Mouse (Mus musculus) mouse embryonic stem cell (cell line): Measurements from ENCODE around the gene Ets1.

Experiments
- in situ Hi-C, 2 experiments: fragments of 300-500 bp; cut with MboI; formaldehyde crosslinking; loops; 1 replicate in 1 of 2; 3 replicates in 1 of 2; pipeline ENCODE4 v1.14.3; 2019 to 2020; ENCODE audit warnings: low sequenced_read_pairs in 2 of 2, low pct_unique_long_range_greater_than_20kb in 1 of 2, mixed read lengths in 1 of 2; ENCODE audit not compliant: unreplicated experiment in 1 of 2

The Ets1 gene

GRCm38 (mm10) chr9:32701126-32701997, 65.3 kb downstream of the Ets1 start:
- in situ Hi-C loops: no loop called here

- in situ Hi-C loops: no loop called here
Observed at GRCm38 (mm10) chr9:32701998-32702305, 65.9 kb downstream of the Ets1 start.

- in situ Hi-C loops: no loop called here
Observed at GRCm38 (mm10) chr9:32702836-32703395, 66.9 kb downstream of the Ets1 start.

GRCm38 (mm10) chr9:32703976-32704745, 68.1 kb downstream of the Ets1 start:
- in situ Hi-C loops: no loop called here

- in situ Hi-C loops: no loop called here
Observed at GRCm38 (mm10) chr9:32705827-32706478, 69.9 kb downstream of the Ets1 start.

GRCm38 (mm10) chr9:32707436-32707835, 71.4 kb downstream of the Ets1 start:
- in situ Hi-C loops: no loop called here

- in situ Hi-C loops: no loop called here
Observed at GRCm38 (mm10) chr9:32708491-32708890, 72.5 kb downstream of the Ets1 start.

GRCm38 (mm10) chr9:32709359-32709758, 73.3 kb downstream of the Ets1 start:
- in situ Hi-C loops: no loop called here

- in situ Hi-C loops: no loop called here
Observed at GRCm38 (mm10) chr9:32709764-32710734, 74.0 kb downstream of the Ets1 start.

- in situ Hi-C loops: no loop called here
Observed at GRCm38 (mm10) chr9:32710987-32711652, 75.1 kb downstream of the Ets1 start.

- in situ Hi-C loops: no loop called here
Observed at GRCm38 (mm10) chr9:32711768-32712167, 75.7 kb downstream of the Ets1 start.

- in situ Hi-C loops: no loop called here
Observed at GRCm38 (mm10) chr9:32712383-32712910, 76.4 kb downstream of the Ets1 start.

GRCm38 (mm10) chr9:32713106-32713505, 77.1 kb downstream of the Ets1 start:
- in situ Hi-C loops: no loop called here

- in situ Hi-C loops: no loop called here
Observed at GRCm38 (mm10) chr9:32713790-32714189, 77.8 kb downstream of the Ets1 start.

GRCm38 (mm10) chr9:32714487-32714886, 78.5 kb downstream of the Ets1 start:
- in situ Hi-C loops: no loop called here

GRCm38 (mm10) chr9:32715806-32716466, 79.9 kb downstream of the Ets1 start:
- in situ Hi-C loops: no loop called here
